Mouse (Mus musculus) forebrain, embryonic 14.5 days (tissue): Measurements from ENCODE around the gene Daxx. TPM values are rescaled to one million over a fixed set of nuclear protein-coding genes. Genes with fewer than 3 reads are reported as not detected.
"Not testable (repeated sequence)": the region's sequence is repeated elsewhere in the genome, so short reads cannot be mapped to it uniquely, and the experiment has no call there.

Source experiments
- ATAC-seq: fragments of 200-750 bp; cut with Nextera tagmentation; 2 replicates; pipeline ENCODE4 v1.8.0; 2017; ENCODE audit warnings: mild to moderate bottlenecking, moderate library complexity
- DNase-seq: peaks from one replicate; pipeline ENCODE4 v3.0.0-alpha.2; 2015; ENCODE audit warnings: low spot score
- H3K27ac ChIP-seq: fragments of 300-500 bp; sonication (generic); 2 replicates; pipeline ENCODE4 v1.5.1; 2014; ENCODE audit warnings: low read depth, mild to moderate bottlenecking, control low read depth, low read length, moderate library complexity
- H3K27me3 ChIP-seq: fragments of 300-500 bp; sonication (generic); replicated peaks from 2 replicates; pipeline ENCODE4 v1.6.1; 2014; ENCODE audit warnings: low read length, control low read depth, mixed read lengths; ENCODE audit not compliant: control insufficient read depth, insufficient read depth
- H3K36me3 ChIP-seq: fragments of 300-500 bp; sonication (generic); 2 replicates; pipeline ENCODE4 v1.6.1; 2014; ENCODE audit warnings: low read length, control low read depth; ENCODE audit not compliant: control insufficient read depth, insufficient read depth
- H3K4me1 ChIP-seq: fragments of 300-500 bp; sonication (generic); 2 replicates; pipeline ENCODE4 v1.6.1; 2014; ENCODE audit warnings: antibody characterized with exemption, low read length, control low read depth; ENCODE audit not compliant: control insufficient read depth, insufficient read depth
- H3K4me2 ChIP-seq: fragments of 300-500 bp; sonication (generic); 2 replicates; pipeline ENCODE4 v1.6.1; 2014; ENCODE audit warnings: mild to moderate bottlenecking, control low read depth, low read length
- H3K4me3 ChIP-seq: fragments of 300-500 bp; sonication (generic); 2 replicates; pipeline ENCODE4 v1.5.1; 2014; ENCODE audit warnings: low read depth, low read length, control low read depth
- H3K9ac ChIP-seq: fragments of 300-500 bp; sonication (generic); 2 replicates; pipeline ENCODE4 v1.6.1; 2014; ENCODE audit warnings: mild to moderate bottlenecking, low read length, control low read depth, moderate library complexity
- H3K9me3 ChIP-seq: fragments of 300-500 bp; sonication (generic); replicated peaks from 2 replicates; pipeline ENCODE4 v1.6.1; 2016; ENCODE audit warnings: low read length, control low read depth, mixed read lengths; ENCODE audit not compliant: control insufficient read depth
- WGBS: fragments of 180-500 bp; shearing (Covaris S2); extraction: QIAGEN DNeasy Blood & Tissue Kit; methylation state at CpG from one replicate; pipeline ENCODE4 v1.1.7; 2014; 5-methylcytosine and 5-hydroxymethylcytosine counted together
- polyA plus RNA-seq: library from polyadenylated mRNA; unstranded; fragments of >200 nt; fragmentation: Nextera tagmentation; extraction: Ambion mirVana; gene quantifications from 2 replicates; pipeline ENCODE4 v1.2.1, GENCODE M21; 2014

The Daxx gene
- polyA plus RNA-seq, 1 experiment from 2014 or later: 43.3 TPM

DNA sequence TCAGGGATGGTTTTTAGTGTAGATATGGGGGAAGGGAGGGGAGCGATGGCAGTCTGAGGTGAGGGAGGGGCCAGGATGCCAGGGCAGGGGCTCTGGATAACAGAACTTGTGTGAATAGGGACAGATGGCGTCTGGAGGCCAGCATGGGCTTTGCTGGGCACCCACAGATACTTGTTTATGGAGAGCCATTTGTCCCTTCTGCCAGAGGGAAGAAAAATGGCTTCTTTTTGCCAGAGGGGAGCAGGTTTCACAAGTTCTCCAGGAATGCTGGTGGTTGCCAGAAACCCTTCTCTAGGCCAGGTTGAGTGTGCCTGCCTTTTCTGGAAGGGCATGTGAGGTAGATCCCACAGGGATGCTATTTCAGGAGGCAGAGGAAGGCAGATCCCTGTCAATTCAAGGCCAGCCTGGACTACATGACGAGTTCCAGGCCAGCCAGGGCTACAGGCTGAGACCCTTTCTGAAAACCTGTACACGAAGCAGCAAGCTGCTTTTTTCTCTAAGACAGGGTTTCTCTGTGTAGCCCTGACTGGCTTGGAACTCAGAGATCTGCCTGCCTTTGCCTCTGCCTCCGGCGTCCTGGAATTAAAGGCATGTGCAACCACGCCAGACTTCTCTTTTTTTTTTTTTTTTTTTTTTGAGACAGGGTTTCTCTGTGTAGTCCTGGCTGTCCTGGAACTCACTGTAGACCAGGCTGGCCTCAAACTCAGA is 8.8 kb upstream of the Daxx start:
- Histone ChIP-seq H3K27ac (no peak overlapping the region), H3K36me3 (no peaks in the 10 kb centered on the region), H3K9ac (no peak overlapping the region), H3K4me2 (no peak overlapping the region), H3K4me3 (no peak overlapping the region), H3K27me3 (no peaks in the 10 kb centered on the region), H3K9me3 (no peaks in the 10 kb centered on the region), H3K4me1 (no peaks in the 10 kb centered on the region)
- 74% methylated on average over 7 of the region's 7 CpGs for whole genome bisulfite sequencing
- no peak for DNase-seq
- ATAC-seq: no peak

DNA sequence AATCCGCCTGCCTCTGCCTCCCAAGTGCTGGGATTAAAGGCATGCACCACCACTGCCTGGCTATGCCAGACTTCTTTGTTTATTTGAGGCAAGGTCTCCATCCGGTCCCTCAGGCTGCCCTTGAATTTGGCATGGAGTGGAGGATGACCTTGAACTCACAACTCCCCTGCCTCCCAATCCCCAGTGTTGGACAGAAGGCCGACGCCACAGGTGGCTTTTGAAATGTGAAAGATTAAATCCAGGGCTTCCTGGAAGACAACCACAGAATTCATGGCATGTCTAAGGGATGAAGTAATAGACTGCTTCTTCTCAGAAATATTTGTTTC is 8.3 kb upstream of the Daxx start:
- no peaks in the 10 kb centered on the region for H3K27me3 ChIP-seq
- no peak overlapping the region for H3K9ac ChIP-seq
- H3K36me3 ChIP-seq: no peaks in the 10 kb centered on the region
- H3K9me3 ChIP-seq: no peaks in the 10 kb centered on the region
- no peak overlapping the region for H3K4me3 ChIP-seq
- no peak overlapping the region for H3K27ac ChIP-seq
- no peak for ATAC-seq
- no peak for DNase-seq
- 90% methylated on average over 4 of the region's 4 CpGs for WGBS
- no peak overlapping the region for H3K4me2 ChIP-seq
- no peaks in the 10 kb centered on the region for H3K4me1 ChIP-seq

GRCm38 (mm10) chr17:33901653-33902052 is 7.6 kb upstream of the Daxx start:
- Histone ChIP-seq H3K27ac (no peak overlapping the region), H3K36me3 (no peaks in the 10 kb centered on the region), H3K4me2 (no peak overlapping the region), H3K4me3 (no peak overlapping the region), H3K27me3 (no peaks in the 10 kb centered on the region), H3K4me1 (no peaks in the 10 kb centered on the region), H3K9me3 (no peaks in the 10 kb centered on the region), H3K9ac (no peak overlapping the region)
- ATAC-seq (no peak), DNase-seq (no peak)
- WGBS: 82% methylated on average over 4 of the region's 4 CpGs

DNA sequence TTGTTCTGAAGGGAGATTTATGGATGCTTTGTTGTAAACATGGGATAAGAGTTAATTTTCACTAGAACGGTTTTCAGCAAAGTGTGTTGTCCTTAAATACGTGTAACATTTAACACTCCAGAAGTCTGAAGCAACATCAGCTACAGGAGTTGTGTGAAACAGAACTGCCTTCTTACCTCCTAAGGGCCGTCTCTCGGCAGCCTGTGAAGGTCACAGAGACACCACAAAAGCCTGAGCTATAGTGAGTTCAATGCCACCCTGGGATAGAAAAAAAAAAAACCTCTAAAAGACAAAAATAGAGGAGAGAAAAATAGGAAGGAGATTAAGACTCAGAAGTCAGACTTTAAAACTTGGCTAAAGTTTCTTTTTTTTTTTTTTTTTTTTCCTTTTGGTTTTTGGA is 7.1 kb upstream of the Daxx start:
- H3K36me3 ChIP-seq: no peaks in the 10 kb centered on the region
- no peak overlapping the region for H3K9ac ChIP-seq
- H3K9me3 ChIP-seq: no peaks in the 10 kb centered on the region
- DNase-seq (no peak), ATAC-seq (no peak)
- H3K4me2 ChIP-seq: no peak overlapping the region
- WGBS: 78% methylated on average over 4 of the region's 4 CpGs
- H3K27ac ChIP-seq: no peak overlapping the region
- no peak overlapping the region for H3K4me3 ChIP-seq
- no peaks in the 10 kb centered on the region for H3K27me3 ChIP-seq
- H3K4me1 ChIP-seq: no peaks in the 10 kb centered on the region

DNA sequence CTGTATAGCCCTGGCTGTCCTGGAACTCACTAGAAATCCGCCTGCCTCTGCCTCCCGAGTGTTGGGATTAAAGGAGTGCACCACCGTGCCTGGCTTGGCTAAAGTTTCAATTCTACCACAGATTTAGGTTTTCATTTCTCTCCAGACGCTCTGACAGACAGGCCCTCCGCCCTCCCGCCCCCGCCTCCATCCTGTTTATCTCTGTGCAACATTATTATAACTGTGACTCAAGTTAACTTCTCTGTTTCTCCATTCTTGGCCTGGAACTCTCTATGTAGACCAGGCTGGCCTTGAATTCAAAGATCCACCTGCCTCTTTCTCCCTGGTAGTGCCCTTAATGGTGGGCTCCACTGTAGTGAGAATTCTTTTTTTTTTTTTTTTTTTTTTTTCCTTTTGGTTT is 6.7 kb upstream of the Daxx start:
- Histone ChIP-seq H3K4me3 (no peak overlapping the region), H3K4me1 (no peaks in the 10 kb centered on the region), H3K27ac (no peak overlapping the region), H3K9ac (no peak overlapping the region), H3K36me3 (no peaks in the 10 kb centered on the region), H3K27me3 (no peaks in the 10 kb centered on the region), H3K4me2 (no peak overlapping the region), H3K9me3 (no peaks in the 10 kb centered on the region)
- whole genome bisulfite sequencing: 88% methylated on average over 7 of the region's 7 CpGs
- DNase-seq (no peak), ATAC-seq (no peak)

DNA sequence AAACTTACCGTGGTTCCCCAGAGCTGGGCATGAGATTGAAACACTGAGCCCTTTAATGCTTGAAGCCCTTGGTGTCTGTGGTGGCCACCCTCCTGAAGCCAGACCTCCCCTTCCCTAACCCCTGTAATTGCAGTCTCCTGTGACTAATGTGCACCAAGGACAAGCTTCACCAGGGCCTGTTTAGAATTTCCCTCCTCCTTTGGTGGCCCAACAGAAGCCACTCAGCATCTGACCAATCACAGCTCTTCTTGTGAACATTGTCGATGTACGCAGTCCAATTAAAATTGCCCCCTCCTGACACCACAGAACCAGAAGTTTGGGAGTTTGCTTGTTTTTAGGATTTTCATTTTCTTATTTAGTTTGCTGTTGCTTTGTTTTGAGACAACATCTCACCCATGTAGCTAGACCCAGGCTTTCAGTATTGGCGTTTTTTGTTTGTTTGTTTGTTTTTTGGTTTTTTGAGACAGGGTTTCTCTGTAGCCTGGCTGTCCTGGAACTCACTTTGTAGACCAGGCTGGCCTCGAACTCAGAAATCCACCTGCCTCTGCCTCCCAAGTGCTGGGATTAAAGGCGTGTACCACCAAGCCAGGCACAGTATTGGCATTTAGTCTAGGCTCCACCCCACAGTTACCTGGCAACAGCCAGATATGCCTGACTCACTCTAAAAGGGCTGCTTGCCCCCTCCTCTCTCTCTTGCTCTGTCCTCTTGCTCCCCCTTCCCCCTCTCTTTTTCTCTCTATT is 5.1 kb upstream of the Daxx start:
- not testable (repeated sequence) for ATAC-seq, H3K4me1 ChIP-seq, H3K27me3 ChIP-seq, H3K4me3 ChIP-seq, H3K9ac ChIP-seq, H3K36me3 ChIP-seq, H3K27ac ChIP-seq, H3K4me2 ChIP-seq, DNase-seq, H3K9me3 ChIP-seq
- WGBS: 75% methylated on average over 6 of the region's 6 CpGs

GRCm38 (mm10) chr17:33904835-33905234 is 4.4 kb upstream of the Daxx start, which contains the start of gene Platr17:
Gene Platr17 (plus strand): TSS chr17:33905135.
- not testable (repeated sequence) for H3K4me3 ChIP-seq, H3K27ac ChIP-seq, H3K4me1 ChIP-seq, ATAC-seq, DNase-seq, H3K27me3 ChIP-seq, H3K4me2 ChIP-seq, H3K9me3 ChIP-seq, H3K9ac ChIP-seq, H3K36me3 ChIP-seq
- WGBS: 47% methylated on average over 3 of the region's 4 CpGs

- H3K9me3 ChIP-seq: no peaks in the 10 kb centered on the region
- H3K4me2 ChIP-seq: peak overlapping the region; percentile 93
- peaks cover 24% of the 10 kb centered on the region for H3K36me3 ChIP-seq
- H3K4me1 ChIP-seq: peaks cover 11% of the 10 kb centered on the region
- ATAC-seq: peak; percentile 0; the same call in 1 of the 2 replicates
- under 1% methylated on average over 44 of the region's 44 CpGs for WGBS
- peak; percentile 66 for DNase-seq
- peak overlapping the region; percentile 94 for H3K4me3 ChIP-seq
- peak overlapping the region; percentile 75 for H3K9ac ChIP-seq
- H3K27me3 ChIP-seq: no peaks in the 10 kb centered on the region
- H3K27ac ChIP-seq: peak overlapping the region; percentile 86
Measured at GRCm38 (mm10) chr17:33908331-33909076, 710 bp upstream of the Daxx start.

- no peak for DNase-seq
- ATAC-seq: no peak
- Histone ChIP-seq H3K27me3 (no peaks in the 10 kb centered on the region), H3K36me3 (peaks cover 37% of the 10 kb centered on the region), H3K4me2 (peak overlapping the region; percentile 93), H3K9me3 (no peaks in the 10 kb centered on the region), H3K27ac (peak overlapping the region; percentile 77), H3K4me3 (peak overlapping the region; percentile 94), H3K4me1 (peaks cover 11% of the 10 kb centered on the region), H3K9ac (peak overlapping the region; percentile 90)
- WGBS: under 1% methylated on average over 14 of the region's 14 CpGs
Measured at GRCm38 (mm10) chr17:33909869-33910250, 646 bp downstream of the Daxx start.
